Mouse (Mus musculus) testis, adult 2 months (tissue): ENCODE results near the gene Ripply3. TPM values are rescaled to one million over a fixed set of nuclear protein-coding genes. Genes with fewer than 3 reads are reported as not detected.
A peak's percentile ranks its signal among the peaks of the same experiment; 100 is the strongest.

Experiments used
- H3K27ac ChIP-seq: fragments of 200-500 bp; 2 replicates; pipeline ENCODE4 v1.5.1; 2012; ENCODE audit warnings: low read depth, low read length; ENCODE audit not compliant: control insufficient read depth, insufficient read depth
- H3K27me3 ChIP-seq: fragments of 200-500 bp; 2 replicates; pipeline ENCODE4 v1.6.1; 2012; ENCODE audit warnings: mild to moderate bottlenecking, low read length, moderate library complexity; ENCODE audit not compliant: control insufficient read depth, insufficient read depth
- H3K36me3 ChIP-seq: fragments of 200-500 bp; 2 replicates; pipeline ENCODE4 v1.6.1; 2012; ENCODE audit warnings: mild to moderate bottlenecking, low read length; ENCODE audit not compliant: control insufficient read depth, insufficient read depth
- H3K4me1 ChIP-seq: fragments of 200-500 bp; 2 replicates; pipeline ENCODE4 v1.6.1; 2012; ENCODE audit warnings: low read length; ENCODE audit not compliant: control insufficient read depth, insufficient read depth
- H3K4me3 ChIP-seq: fragments of 200-500 bp; 2 replicates; pipeline ENCODE4 v1.5.1; 2012; ENCODE audit warnings: low read depth, mild to moderate bottlenecking, low read length, moderate library complexity, mixed read lengths; ENCODE audit not compliant: control insufficient read depth
- CTCF ChIP-seq: fragments of 200-500 bp; IDR thresholded peaks from 2 replicates; pipeline ENCODE4 v1.5.1; 2012; ENCODE audit warnings: low read depth, mild to moderate bottlenecking, inconsistent platforms, low read length, moderate library complexity; ENCODE audit not compliant: control insufficient read depth, insufficient read depth, insufficient replicate concordance
- POLR2A ChIP-seq: fragments of 200-500 bp; IDR thresholded peaks from 2 replicates; pipeline ENCODE4 v1.6.1; 2012; ENCODE audit warnings: low read depth, mild to moderate bottlenecking, inconsistent platforms, low read length, moderate library complexity; ENCODE audit not compliant: control insufficient read depth
- polyA plus RNA-seq: library from polyadenylated mRNA; depleted of rRNA; stranded (reverse); fragments of >200 nt; gene quantifications from 2 replicates; pipeline ENCODE4 v1.2.3, GENCODE M21; 2012

Ripply3 gene
- polyA plus RNA-seq, 1 experiment = 0.06 TPM

- H3K36me3 ChIP-seq = no peaks in the 10 kb centered on the region
- H3K27ac ChIP-seq = no peak overlapping the region
- H3K4me3 ChIP-seq = no peak overlapping the region
- H3K4me1 ChIP-seq = peaks cover 8% of the 10 kb centered on the region
- TF ChIP-seq CTCF (no peak), POLR2A (no peak)
- no peaks in the 10 kb centered on the region for H3K27me3 ChIP-seq
Measured at GRCm38 (mm10) chr16:94309025-94309424, 19.2 kb upstream of the Ripply3 start.

GRCm38 (mm10) chr16:94311416-94311815 lies 16.8 kb upstream of the Ripply3 start:
- Histone ChIP-seq H3K27ac (no peak overlapping the region), H3K36me3 (no peaks in the 10 kb centered on the region)

GRCm38 (mm10) chr16:94311931-94312330 lies 16.3 kb upstream of the Ripply3 start:
- H3K4me3 ChIP-seq = no peak overlapping the region
- no peak overlapping the region for H3K27ac ChIP-seq
- peaks cover 8% of the 10 kb centered on the region for H3K4me1 ChIP-seq
- TF ChIP-seq CTCF (no peak), POLR2A (no peak)
- H3K27me3 ChIP-seq = no peaks in the 10 kb centered on the region
- H3K36me3 ChIP-seq = no peaks in the 10 kb centered on the region

More at GRCm38 (mm10) chr16:94311416-94311815, 16.8 kb upstream of the Ripply3 start:
- TF ChIP-seq POLR2A = no peak
- no peak for TF ChIP-seq CTCF
- H3K4me1 ChIP-seq = peaks cover 8% of the 10 kb centered on the region
- H3K4me3 ChIP-seq = no peak overlapping the region
- H3K27me3 ChIP-seq = no peaks in the 10 kb centered on the region

DNA sequence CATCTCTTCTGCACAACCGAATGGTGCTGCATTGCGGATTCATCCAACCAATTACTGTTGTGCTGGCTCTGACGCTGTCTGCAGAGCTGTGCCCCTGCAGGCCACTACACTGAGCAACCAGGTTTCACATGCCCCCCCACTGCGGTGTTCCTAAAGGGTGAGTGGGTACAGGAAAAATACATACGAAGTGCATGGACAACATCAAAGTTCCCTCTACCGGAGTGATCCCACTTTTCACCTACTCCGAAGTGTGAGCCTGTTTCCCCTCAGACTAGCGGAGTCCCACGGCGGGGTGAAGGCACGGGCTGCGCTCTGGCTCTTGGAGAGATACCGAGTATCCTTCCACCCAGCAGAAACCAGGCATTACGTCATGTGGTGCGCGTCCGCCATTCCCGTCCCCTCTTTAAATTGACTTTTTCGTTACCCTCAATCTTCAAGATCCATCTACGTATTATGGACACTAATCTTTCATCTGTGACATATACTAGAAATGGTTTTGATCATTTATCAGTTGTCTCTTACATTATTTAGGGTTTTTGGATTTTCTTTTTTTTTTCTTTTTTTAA lies 15.5 kb upstream of the Ripply3 start:
- peak overlapping the region; percentile 99 for H3K27ac ChIP-seq
- H3K4me1 ChIP-seq = peaks cover 8% of the 10 kb centered on the region
- no peaks in the 10 kb centered on the region for H3K36me3 ChIP-seq
- TF ChIP-seq CTCF (no peak), POLR2A (no peak)
- H3K27me3 ChIP-seq = no peaks in the 10 kb centered on the region
- H3K4me3 ChIP-seq = peak overlapping the region; percentile 100

DNA sequence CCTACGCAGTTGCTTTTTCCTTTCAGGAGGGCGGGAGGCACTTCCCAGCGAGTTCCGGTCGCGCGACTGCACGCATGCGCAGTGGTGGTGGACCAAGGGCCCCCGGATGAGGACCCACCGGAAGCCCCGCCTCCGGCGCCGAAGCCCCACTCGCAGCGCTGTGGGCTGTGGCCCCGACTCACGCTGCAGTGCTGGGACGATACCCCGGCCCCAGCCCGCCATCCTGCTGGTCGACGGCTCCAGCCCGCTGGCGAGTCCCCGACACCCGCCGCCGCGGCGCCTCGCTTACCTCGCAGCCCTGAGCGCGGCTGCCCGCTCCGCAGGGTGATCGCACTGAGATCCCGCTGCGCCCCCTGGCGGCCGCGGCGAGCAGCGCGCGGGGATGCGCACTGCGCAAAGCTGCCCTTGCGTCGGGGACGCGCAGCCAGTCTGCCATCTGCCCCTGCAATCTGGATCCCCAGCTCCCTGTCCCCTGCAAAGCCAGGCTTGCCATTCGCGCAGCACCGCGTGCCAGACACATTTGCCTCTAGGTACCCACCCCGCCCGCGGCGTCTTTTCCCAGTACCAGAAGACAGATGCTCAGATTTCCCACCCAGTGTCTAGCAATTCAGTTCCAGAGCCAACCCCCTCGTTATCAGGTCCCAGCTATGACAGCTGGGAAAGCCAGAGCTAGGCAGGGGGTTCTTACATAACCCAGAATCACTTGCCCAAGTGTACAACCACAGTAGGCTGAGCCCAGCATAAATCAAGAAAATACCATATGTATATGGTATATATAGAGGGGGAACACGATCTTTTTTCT lies 14.8 kb upstream of the Ripply3 start, which contains the start of gene Hlcs:
Hlcs (minus strand) TSS at position 343 of the 802 bp plus-strand sequence.
- Histone ChIP-seq H3K27me3 (no peaks in the 10 kb centered on the region), H3K4me1 (peaks cover 8% of the 10 kb centered on the region), H3K36me3 (no peaks in the 10 kb centered on the region), H3K4me3 (peak within 1 kb of the TSS; percentile 100), H3K27ac (peak within 1 kb of the TSS; percentile 99)
- peak; percentile 62 for TF ChIP-seq POLR2A
- peak; percentile 98 for TF ChIP-seq CTCF

GRCm38 (mm10) chr16:94314626-94315025 lies 13.6 kb upstream of the Ripply3 start:
- TF ChIP-seq CTCF (no peak), POLR2A (no peak)
- Histone ChIP-seq H3K4me1 (peaks cover 8% of the 10 kb centered on the region), H3K27ac (no peak overlapping the region), H3K36me3 (no peaks in the 10 kb centered on the region), H3K4me3 (no peak overlapping the region), H3K27me3 (no peaks in the 10 kb centered on the region)

DNA sequence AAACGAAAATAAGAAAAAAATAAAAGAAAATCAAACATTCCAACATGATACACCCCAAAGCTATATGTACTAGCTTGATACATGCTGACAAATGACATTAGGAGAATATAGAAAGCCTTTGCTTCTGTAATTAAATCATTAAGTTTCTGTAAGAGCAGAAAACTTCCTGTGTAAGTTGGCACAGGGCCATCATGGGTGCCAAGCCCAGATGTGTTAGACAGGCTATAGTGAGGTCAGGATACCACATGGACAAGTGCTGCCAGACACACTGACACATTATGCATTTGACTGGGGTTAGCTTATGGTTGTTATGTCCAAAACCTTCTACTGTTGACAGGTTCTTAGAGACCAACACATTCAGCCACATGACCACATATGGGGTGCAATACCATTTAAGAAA lies 13.0 kb upstream of the Ripply3 start:
- Histone ChIP-seq H3K36me3 (no peaks in the 10 kb centered on the region), H3K4me1 (peaks cover 8% of the 10 kb centered on the region), H3K4me3 (no peak overlapping the region), H3K27ac (no peak overlapping the region), H3K27me3 (no peaks in the 10 kb centered on the region)
- TF ChIP-seq CTCF (no peak), POLR2A (no peak)
